Mouse (Mus musculus): ENCODE data around the gene Bivm. TPM values are rescaled to one million over a fixed set of nuclear protein-coding genes. Genes with fewer than 3 reads are reported as not detected.

The Bivm gene
- polyA plus RNA-seq (2012; rRNA removed) = 9.1 and 20.3 TPM in 2 replicates

GRCm38 (mm10) chr1:44118239-44119054 lies at the start of gene Bivm, which contains the start of gene Kdelc1:
Bivm (plus strand) TSS chr1:44118957.
Kdelc1 (minus strand) TSS chr1:44118808.

GRCm38 (mm10) chr1:44102259-44102717 lies 16.5 kb upstream of the Bivm start, which contains the start of gene Tex30:
Tex30 (minus strand) TSS chr1:44102441.

GRCm38 (mm10) chr1:44147563-44148381 lies 29.0 kb downstream of the Bivm start, which contains the start of gene Ercc5:
Ercc5 (plus strand) TSS chr1:44147744.

Other genes with a start within 250 kb of the Bivm start
- gene Tpp2, start 185.3 kb upstream of the Bivm start, polyA plus RNA-seq (2012; rRNA removed) = 26.4 and 38.5 TPM in 2 replicates
- gene Mettl21c, start 98.9 kb upstream of the Bivm start, polyA plus RNA-seq (2012; rRNA removed) = 0.23 and 0.55 TPM in 2 replicates
- 0.28 and 0.30 TPM in 2 replicates for gene Gm8251, start 57.0 kb upstream of the Bivm start, polyA plus RNA-seq (2012; rRNA removed)
- 47.0 and 61.0 TPM in 2 replicates for gene Tex30, start 16.5 kb upstream of the Bivm start, polyA plus RNA-seq (2012; rRNA removed)
- gene Kdelc1, start 149 bp upstream of the Bivm start, polyA plus RNA-seq (2012; rRNA removed) = 33.7 and 51.7 TPM in 2 replicates
- gene Ercc5, start 28.8 kb downstream of the Bivm start, polyA plus RNA-seq (2012; rRNA removed) = 32.8 and 40.3 TPM in 2 replicates
- not detected in 2 replicates for gene Mettl21e, start 100.0 kb downstream of the Bivm start, polyA plus RNA-seq (2012; rRNA removed)

Data from central nervous system, embryonic 11.5 days (tissue).